Mouse (Mus musculus) forebrain, embryonic 12.5 days (tissue): ENCODE data around the gene Agpat3. TPM values are rescaled to one million over a fixed set of nuclear protein-coding genes. Genes with fewer than 3 reads are reported as not detected.

Source experiments
- ATAC-seq: fragments of 200-750 bp; cut with Nextera tagmentation; 2 replicates; pipeline ENCODE4 v1.8.0; 2017; ENCODE audit warnings: moderate TSS enrichment; ENCODE audit not compliant: low FRiP score
- H3K27ac ChIP-seq: fragments of 300-500 bp; sonication (generic); 2 replicates; pipeline ENCODE4 v1.5.1; 2016; ENCODE audit warnings: mild to moderate bottlenecking
- H3K27me3 ChIP-seq: fragments of 300-500 bp; sonication (generic); 2 replicates; pipeline ENCODE4 v1.6.1; 2016; ENCODE audit warnings: mild to moderate bottlenecking
- H3K36me3 ChIP-seq: fragments of 300-500 bp; sonication (generic); replicated peaks from 2 replicates; pipeline ENCODE4 v1.6.1; 2016; ENCODE audit warnings: mild to moderate bottlenecking
- H3K4me1 ChIP-seq: fragments of 300-500 bp; sonication (generic); 2 replicates; pipeline ENCODE4 v1.6.1; 2016
- H3K4me2 ChIP-seq: fragments of 300-500 bp; sonication (generic); 2 replicates; pipeline ENCODE4 v1.6.1; 2016; ENCODE audit warnings: mild to moderate bottlenecking, moderate library complexity
- H3K4me3 ChIP-seq: fragments of 300-500 bp; sonication (generic); replicated peaks from 2 replicates; pipeline ENCODE4 v1.5.1; 2016; ENCODE audit warnings: mild to moderate bottlenecking
- H3K9ac ChIP-seq: fragments of 300-500 bp; sonication (generic); 2 replicates; pipeline ENCODE4 v1.6.1; 2016; ENCODE audit warnings: mild to moderate bottlenecking
- H3K9me3 ChIP-seq: fragments of 300-500 bp; sonication (generic); 2 replicates; pipeline ENCODE4 v1.6.1; 2016
- WGBS: fragments of 180-500 bp; shearing (Covaris S2); methylation state at CpG from one replicate; pipeline ENCODE4 v1.1.7; 2016; 5-methylcytosine and 5-hydroxymethylcytosine counted together
- polyA plus RNA-seq: library from polyadenylated mRNA; unstranded; fragments of >200 nt; fragmentation: Nextera tagmentation; extraction: Ambion mirVana; gene quantifications from 2 replicates; pipeline ENCODE4 v1.2.1, GENCODE M21; 2016

Gene Agpat3
- polyA plus RNA-seq, 1 experiment from 2014 or later: 58.0 TPM

GRCm38 (mm10) chr10:78298651-78299644, 53.3 kb downstream of the Agpat3 start:
- no peaks in the 10 kb centered on the region for H3K4me1 ChIP-seq
- H3K36me3 ChIP-seq: 0 out of 2 replicates have a peak, but pooled peaks cover 2% of the 10 kb centered on the region
- WGBS: 94% methylated on average over 8 of the region's 8 CpGs
- no peak for ATAC-seq
- no peak overlapping the region for H3K27ac ChIP-seq
- no peak overlapping the region for H3K9ac ChIP-seq
- H3K4me2 ChIP-seq: no peak overlapping the region
- no peaks in the 10 kb centered on the region for H3K9me3 ChIP-seq
- H3K4me3 ChIP-seq: no peak overlapping the region
- no peaks in the 10 kb centered on the region for H3K27me3 ChIP-seq

- H3K27ac ChIP-seq: no peak overlapping the region
Measured at GRCm38 (mm10) chr10:78297576-78298484, 54.5 kb downstream of the Agpat3 start.

GRCm38 (mm10) chr10:78296980-78297379, 55.3 kb downstream of the Agpat3 start:
- no peak overlapping the region for H3K27ac ChIP-seq
- no peaks in the 10 kb centered on the region for H3K36me3 ChIP-seq
- no peaks in the 10 kb centered on the region for H3K27me3 ChIP-seq
- H3K9ac ChIP-seq: no peak overlapping the region
- no peaks in the 10 kb centered on the region for H3K9me3 ChIP-seq
- no peaks in the 10 kb centered on the region for H3K4me1 ChIP-seq
- WGBS: 76% methylated on average over 4 of the region's 4 CpGs
- H3K4me3 ChIP-seq: no peak overlapping the region
- no peak for ATAC-seq
- H3K4me2 ChIP-seq: no peak overlapping the region

More at GRCm38 (mm10) chr10:78297576-78298484, 54.5 kb downstream of the Agpat3 start:
- WGBS: 91% methylated on average over 15 of the region's 15 CpGs
- H3K9me3 ChIP-seq: no peaks in the 10 kb centered on the region
- no peaks in the 10 kb centered on the region for H3K27me3 ChIP-seq
- no peak overlapping the region for H3K4me3 ChIP-seq
- H3K4me2 ChIP-seq: no peak overlapping the region
- H3K4me1 ChIP-seq: no peaks in the 10 kb centered on the region
- ATAC-seq: no peak
- H3K9ac ChIP-seq: no peak overlapping the region
- H3K36me3 ChIP-seq: no peaks in the 10 kb centered on the region

- H3K9ac ChIP-seq: no peak overlapping the region
- no peaks in the 10 kb centered on the region for H3K4me1 ChIP-seq
- no peak for ATAC-seq
- no peaks in the 10 kb centered on the region for H3K9me3 ChIP-seq
- H3K27me3 ChIP-seq: no peaks in the 10 kb centered on the region
- 93% methylated on average over 5 of the region's 5 CpGs for WGBS
- no peaks in the 10 kb centered on the region for H3K36me3 ChIP-seq
- H3K4me3 ChIP-seq: no peak overlapping the region
- no peak overlapping the region for H3K4me2 ChIP-seq
- H3K27ac ChIP-seq: no peak overlapping the region
Measured at GRCm38 (mm10) chr10:78296371-78296770, 55.9 kb downstream of the Agpat3 start.

- Histone ChIP-seq H3K4me3 (no peak overlapping the region), H3K4me1 (no peaks in the 10 kb centered on the region), H3K36me3 (no peaks in the 10 kb centered on the region), H3K9ac (no peak overlapping the region), H3K27me3 (no peaks in the 10 kb centered on the region), H3K4me2 (no peak overlapping the region), H3K27ac (no peak overlapping the region), H3K9me3 (no peaks in the 10 kb centered on the region)
- WGBS: 81% methylated on average over 1 of the region's 1 CpGs
- no peak for ATAC-seq
Measured at GRCm38 (mm10) chr10:78293576-78293975, 58.7 kb downstream of the Agpat3 start.

GRCm38 (mm10) chr10:78292381-78292780, 59.9 kb downstream of the Agpat3 start:
- H3K4me1 ChIP-seq: no peaks in the 10 kb centered on the region
- no peaks in the 10 kb centered on the region for H3K9me3 ChIP-seq
- no peak overlapping the region for H3K4me3 ChIP-seq
- no peaks in the 10 kb centered on the region for H3K27me3 ChIP-seq
- 90% methylated on average over 5 of the region's 5 CpGs for WGBS
- no peak overlapping the region for H3K9ac ChIP-seq
- H3K27ac ChIP-seq: no peak overlapping the region
- ATAC-seq: no peak
- peaks cover 8% of the 10 kb centered on the region for H3K36me3 ChIP-seq
- H3K4me2 ChIP-seq: no peak overlapping the region

- Histone ChIP-seq H3K27me3 (no peaks in the 10 kb centered on the region), H3K4me3 (no peak overlapping the region), H3K9me3 (no peaks in the 10 kb centered on the region), H3K27ac (no peak overlapping the region), H3K4me2 (no peak overlapping the region), H3K9ac (no peak overlapping the region), H3K4me1 (no peaks in the 10 kb centered on the region), H3K36me3 (peaks cover 23% of the 10 kb centered on the region)
- 86% methylated on average over 8 of the region's 8 CpGs for WGBS
- ATAC-seq: no peak
Measured at GRCm38 (mm10) chr10:78290730-78291535, 61.4 kb downstream of the Agpat3 start.

- H3K27ac ChIP-seq: no peak overlapping the region
- no peak for ATAC-seq
- no peaks in the 10 kb centered on the region for H3K9me3 ChIP-seq
- WGBS: 80% methylated on average over 4 of the region's 4 CpGs
- H3K9ac ChIP-seq: no peak overlapping the region
- H3K27me3 ChIP-seq: no peaks in the 10 kb centered on the region
- peaks cover 40% of the 10 kb centered on the region for H3K36me3 ChIP-seq
- no peak overlapping the region for H3K4me3 ChIP-seq
- no peaks in the 10 kb centered on the region for H3K4me1 ChIP-seq
- H3K4me2 ChIP-seq: no peak overlapping the region
Measured at GRCm38 (mm10) chr10:78288896-78289295, 63.4 kb downstream of the Agpat3 start.

GRCm38 (mm10) chr10:78288135-78288534, 64.2 kb downstream of the Agpat3 start:
- no peak for ATAC-seq
- Histone ChIP-seq H3K4me1 (no peaks in the 10 kb centered on the region), H3K27me3 (no peaks in the 10 kb centered on the region), H3K27ac (no peak overlapping the region), H3K9me3 (no peaks in the 10 kb centered on the region), H3K4me2 (no peak overlapping the region), H3K9ac (no peak overlapping the region), H3K36me3 (peaks cover 47% of the 10 kb centered on the region), H3K4me3 (no peak overlapping the region)
- 85% methylated on average over 5 of the region's 5 CpGs for WGBS

GRCm38 (mm10) chr10:78287465-78288132, 64.7 kb downstream of the Agpat3 start:
- Histone ChIP-seq H3K4me3 (no peak overlapping the region), H3K4me2 (no peak overlapping the region), H3K4me1 (no peaks in the 10 kb centered on the region), H3K27me3 (no peaks in the 10 kb centered on the region), H3K36me3 (peaks cover 52% of the 10 kb centered on the region), H3K9me3 (no peaks in the 10 kb centered on the region), H3K27ac (no peak overlapping the region), H3K9ac (no peak overlapping the region)
- WGBS: 95% methylated on average over 22 of the region's 22 CpGs
- no peak for ATAC-seq

GRCm38 (mm10) chr10:78285959-78286358, 66.3 kb downstream of the Agpat3 start:
- Histone ChIP-seq H3K27me3 (no peaks in the 10 kb centered on the region), H3K9me3 (no peaks in the 10 kb centered on the region), H3K9ac (no peak overlapping the region), H3K4me2 (no peak overlapping the region), H3K4me3 (no peak overlapping the region), H3K4me1 (no peaks in the 10 kb centered on the region), H3K36me3 (peaks cover 69% of the 10 kb centered on the region), H3K27ac (no peak overlapping the region)
- ATAC-seq: no peak
- WGBS: 92% methylated on average over 4 of the region's 4 CpGs
